ENCODE assay signal across 9 mouse cellular contexts in genomic region chr12:29755086-29755871, GRCm38 (mm10).
"Had no signal": no experiment of that assay in that cellular context is flagged by ENCODE, and none has a peak within 500 bp of the region (broad histone marks: within the 10 kb centered on the region; RNA-seq: fewer than 3 reads in every experiment).

No protein-coding gene starts in this region.

- H3K4me2 ChIP-seq: kidney, embryonic 15.5 days; limb, embryonic 13.5 days; liver, embryonic 15.5 days; midbrain, embryonic 13.5 days had no signal

- H3K4me1 ChIP-seq: kidney, embryonic 15.5 days; limb, embryonic 13.5 days; liver, embryonic 15.5 days had no signal

- H3K27me3 ChIP-seq: kidney, embryonic 15.5 days; limb, embryonic 13.5 days; liver, embryonic 15.5 days; midbrain, embryonic 13.5 days had no signal

- H3K27ac ChIP-seq: kidney, embryonic 15.5 days; limb, embryonic 13.5 days; liver, embryonic 15.5 days; midbrain, embryonic 13.5 days had no signal

- DNase-seq: kidney, postnatal 14 days; lung, adult 2 months; lung, postnatal 36 days; thymus, postnatal 36 days had no signal

- H3K9ac ChIP-seq: kidney, embryonic 15.5 days; limb, embryonic 13.5 days; liver, embryonic 15.5 days; midbrain, embryonic 13.5 days had no signal

- H3K4me3 ChIP-seq: kidney, embryonic 15.5 days; limb, embryonic 13.5 days; liver, embryonic 15.5 days; midbrain, embryonic 13.5 days had no signal

- H3K36me3 ChIP-seq: kidney, embryonic 15.5 days; limb, embryonic 13.5 days; liver, embryonic 15.5 days; midbrain, embryonic 13.5 days had no signal

- H3K9me3 ChIP-seq: kidney, embryonic 15.5 days; limb, embryonic 13.5 days; liver, embryonic 15.5 days; midbrain, embryonic 13.5 days had no signal

- ATAC-seq: lung, postnatal 0 days; midbrain, embryonic 13.5 days had no signal
